Mouse (Mus musculus) cerebellum, postnatal 36 days (tissue): ENCODE data around the gene Serpina9.

Experiments used
- DNase-seq, 2 experiments: peaks; one replicate each; pipeline ENCODE4 v3.0.0; 2021 to 2022; ENCODE audit warnings: mixed read lengths in 2 of 2

Serpina9 gene

DNA sequence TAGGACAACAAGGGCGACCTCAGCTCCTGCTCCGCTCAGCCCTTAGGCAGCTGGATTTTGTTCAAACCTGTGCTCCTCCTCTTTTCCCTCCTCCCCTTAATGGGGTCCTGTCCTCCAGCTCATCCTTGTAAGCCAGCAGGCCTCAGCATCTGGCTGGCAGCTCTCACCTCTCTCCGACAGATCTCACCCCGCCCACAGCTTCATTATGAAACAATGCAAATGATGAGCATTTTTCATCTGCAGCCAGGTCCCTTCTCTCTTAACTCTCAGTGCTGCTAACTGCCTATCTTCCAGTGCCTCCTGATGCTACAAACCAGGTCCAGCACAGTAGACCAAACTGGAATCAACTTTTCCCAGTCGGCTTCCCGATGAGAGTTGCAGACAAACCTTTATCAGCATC is at the start of gene Serpina9:
Gene Serpina9, minus strand, starts transcription at position 136 of the 400 bp plus-strand sequence.
- DNase-seq = no peak

DNA sequence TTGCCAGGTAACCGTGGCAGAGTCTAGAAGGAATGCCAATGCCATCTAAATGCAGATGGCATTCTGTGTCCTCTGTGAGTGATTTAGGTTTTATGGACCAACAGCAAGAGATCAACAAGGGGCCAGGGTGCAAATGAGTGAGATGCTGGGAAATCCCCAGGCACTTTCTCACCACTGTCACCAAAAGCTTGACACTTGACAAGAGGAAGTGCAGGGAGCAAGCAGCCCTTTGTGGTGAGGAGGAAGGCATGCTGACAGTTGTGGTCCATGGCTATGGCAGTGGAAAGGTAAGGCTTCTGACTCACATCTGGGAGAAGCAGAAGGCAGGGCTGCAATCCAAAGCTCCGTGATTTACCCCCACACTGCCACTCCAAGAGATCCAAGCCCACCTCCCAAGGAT is 48.3 kb upstream of the Serpina9 start:
- no peak for DNase-seq

- DNase-seq = no peak
Observed at GRCm38 (mm10) chr12:104060126-104060525, 46.6 kb upstream of the Serpina9 start.

DNA sequence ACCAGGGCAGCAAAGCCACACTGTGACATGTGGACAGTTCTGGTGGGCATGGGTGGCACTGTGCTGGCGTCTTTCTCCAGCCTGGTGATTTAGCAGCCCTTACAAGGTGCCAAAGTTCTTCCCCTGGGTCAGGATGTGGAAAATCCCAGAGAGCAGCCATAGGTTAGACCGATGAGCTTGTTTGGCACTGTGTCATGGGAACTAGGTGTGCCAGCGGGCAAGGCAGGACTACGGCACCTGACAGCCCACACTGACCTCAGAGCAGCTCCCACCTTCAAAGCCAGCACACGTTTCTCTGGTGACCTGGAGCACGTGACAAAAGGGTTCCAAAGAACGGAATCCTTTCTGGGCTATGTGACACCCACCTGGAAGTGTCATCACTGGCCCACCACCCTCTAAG is 44.0 kb upstream of the Serpina9 start:
- DNase-seq = peak in 1 of 2 experiments; percentile 3

GRCm38 (mm10) chr12:104057050-104057449 is 43.5 kb upstream of the Serpina9 start:
- peak; percentile 43 to 47 for DNase-seq

GRCm38 (mm10) chr12:104055755-104056154 is 42.2 kb upstream of the Serpina9 start:
- DNase-seq = no peak

DNA sequence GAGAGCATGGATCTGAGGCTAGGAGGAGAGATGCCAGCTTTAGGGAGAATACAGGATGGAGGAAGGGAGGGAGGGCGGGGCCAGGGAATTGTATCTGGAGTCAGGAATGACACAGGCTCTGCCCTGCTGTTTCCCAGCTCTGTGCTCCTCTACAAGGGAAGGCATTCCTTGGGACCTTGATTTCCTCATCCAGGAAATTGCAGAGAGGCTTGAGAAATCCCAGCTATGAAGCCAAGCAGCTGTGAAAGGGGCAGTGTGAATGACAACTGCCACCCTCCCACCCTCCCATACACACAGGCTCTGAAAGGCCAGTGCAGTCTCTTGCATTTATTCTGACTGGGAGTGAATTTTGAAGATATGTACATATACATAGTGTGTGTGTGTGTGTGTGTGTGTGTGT is 40.4 kb upstream of the Serpina9 start:
- no peak for DNase-seq

DNA sequence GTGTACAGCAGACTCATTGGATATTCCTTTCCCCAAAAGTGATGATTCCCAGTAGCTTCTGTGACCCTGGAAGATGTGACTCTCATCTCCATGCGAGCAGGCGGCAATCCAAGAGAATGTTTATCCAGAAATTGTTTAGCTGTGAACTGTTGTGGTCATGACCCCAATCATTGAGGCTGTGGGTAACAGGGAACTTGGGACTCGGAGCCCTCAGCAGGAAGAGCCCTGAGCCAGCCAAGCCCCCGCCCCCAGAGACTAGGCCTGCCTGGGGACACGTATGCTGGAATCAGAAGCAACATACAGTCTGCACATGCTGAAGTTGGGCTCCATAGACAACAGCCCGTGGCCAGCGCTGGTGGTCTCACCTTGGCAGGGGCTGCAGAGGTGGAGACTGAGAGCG is 32.2 kb upstream of the Serpina9 start:
- no peak for DNase-seq

DNA sequence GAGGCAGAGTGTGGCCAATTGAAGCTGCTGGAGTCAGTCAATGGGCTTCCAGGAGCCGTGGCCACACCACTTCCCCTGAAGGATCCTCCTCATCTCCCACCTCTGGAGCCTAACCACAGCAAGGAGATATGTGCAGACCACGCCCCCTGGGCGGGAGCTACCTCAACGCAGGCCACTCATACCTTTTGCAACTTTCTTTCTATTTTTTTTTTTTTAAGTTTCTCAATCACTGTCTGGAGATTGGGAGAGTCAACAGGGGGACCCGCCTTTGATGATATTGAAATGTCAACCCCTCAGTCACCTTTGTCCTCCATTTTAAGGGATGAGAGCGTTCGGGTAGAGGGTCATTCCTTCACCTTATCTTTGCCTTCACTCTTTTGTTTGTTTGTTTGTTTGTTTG is 30.8 kb upstream of the Serpina9 start, which contains the start of gene Serpina12:
Gene Serpina12, minus strand, starts transcription at position 101 of the 400 bp plus-strand sequence.
- DNase-seq = no peak

GRCm38 (mm10) chr12:104042753-104043152 is 29.2 kb upstream of the Serpina9 start:
- no peak for DNase-seq

- no peak for DNase-seq
Observed at GRCm38 (mm10) chr12:104041401-104041800, 27.8 kb upstream of the Serpina9 start.

GRCm38 (mm10) chr12:104038181-104038580 is 24.6 kb upstream of the Serpina9 start:
- no peak for DNase-seq

DNA sequence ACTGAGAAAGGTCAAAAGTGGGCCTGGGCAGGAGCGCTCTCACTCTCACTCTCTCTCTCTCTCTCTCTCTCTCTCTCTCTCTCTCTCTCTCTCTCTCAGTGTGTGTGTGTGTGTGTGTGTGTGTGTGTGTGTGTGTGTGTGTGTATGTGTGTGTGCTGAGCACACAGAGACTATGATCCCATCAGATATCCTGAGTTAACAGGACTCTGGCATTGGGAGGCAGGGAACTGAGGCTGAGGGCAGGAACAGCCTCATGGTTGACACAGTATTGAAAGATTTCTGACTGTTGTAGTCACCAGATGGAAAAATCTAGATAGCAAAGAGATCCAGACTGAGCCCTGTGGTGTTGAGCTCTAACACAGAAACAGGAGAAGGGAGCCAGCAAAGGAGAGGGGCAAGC is 20.2 kb upstream of the Serpina9 start:
- no peak for DNase-seq

DNA sequence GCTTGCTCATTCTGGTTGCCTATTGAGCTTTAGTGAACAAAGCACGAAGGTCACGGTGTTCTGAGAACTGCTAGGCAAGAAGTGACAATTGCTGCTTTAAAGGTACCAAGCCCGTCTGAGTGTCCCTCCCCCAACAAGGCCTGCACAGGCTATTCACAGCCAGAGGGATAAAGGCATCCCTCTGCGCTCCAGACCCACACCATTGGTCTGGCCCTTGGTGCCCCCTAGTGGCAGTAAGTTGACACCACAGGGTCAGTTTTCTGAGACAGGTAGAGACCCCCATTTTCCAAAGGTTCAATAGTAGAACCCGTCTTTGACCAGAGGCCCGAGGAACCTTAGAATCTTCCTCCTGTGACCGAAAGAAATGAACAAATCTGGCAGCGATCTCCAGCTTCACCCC is 16.4 kb upstream of the Serpina9 start:
- DNase-seq = no peak

- DNase-seq = no peak
Observed at GRCm38 (mm10) chr12:104015280-104015679, 1.7 kb upstream of the Serpina9 start.

DNA sequence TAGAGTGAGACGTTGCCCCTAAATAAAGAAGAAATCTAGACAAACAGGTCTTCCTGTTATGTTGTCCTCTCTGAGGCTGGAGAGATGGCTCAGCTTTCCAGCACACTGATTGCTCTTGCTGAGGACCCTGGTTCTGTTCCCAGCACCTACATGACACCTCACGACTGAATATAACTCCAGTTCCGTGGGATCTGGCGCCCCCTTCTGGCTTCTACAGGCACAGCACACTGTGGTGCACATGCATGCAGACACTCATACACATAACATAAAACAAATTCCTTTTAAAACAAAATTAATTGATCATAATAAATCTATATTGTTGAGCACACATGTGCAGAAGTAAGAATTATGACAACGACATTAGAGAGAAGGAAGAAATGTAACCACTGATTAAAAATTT is 8.9 kb downstream of the Serpina9 start:
- DNase-seq = no peak

DNA sequence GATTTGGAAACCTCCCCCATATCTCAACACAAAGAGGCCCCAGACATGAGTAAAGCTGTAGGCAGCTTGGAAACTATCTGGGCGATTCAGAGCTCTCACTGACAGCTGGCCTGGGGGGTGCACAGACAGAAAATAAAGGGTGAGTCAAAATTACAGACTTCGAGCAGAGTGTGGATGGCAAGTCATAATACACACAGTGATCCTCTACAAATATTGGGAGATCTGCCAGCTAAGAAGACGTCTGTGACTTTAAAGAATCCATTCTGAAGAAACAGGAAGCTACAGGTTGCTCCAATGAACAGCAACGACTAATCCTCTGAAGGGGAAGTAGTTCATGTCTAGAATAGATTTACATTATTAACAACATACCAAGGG is 10.3 kb downstream of the Serpina9 start:
- no peak for DNase-seq

GRCm38 (mm10) chr12:104002569-104003237 is 10.9 kb downstream of the Serpina9 start:
- DNase-seq = no peak

- no peak for DNase-seq
Observed at GRCm38 (mm10) chr12:104000594-104000993, 13.0 kb downstream of the Serpina9 start.

GRCm38 (mm10) chr12:103999611-104000010 is 13.9 kb downstream of the Serpina9 start:
- DNase-seq = no peak

GRCm38 (mm10) chr12:103996513-103996912 is 17.0 kb downstream of the Serpina9 start:
- no peak for DNase-seq

GRCm38 (mm10) chr12:103995292-103996072 is 18.1 kb downstream of the Serpina9 start:
- DNase-seq = peak; percentile 74 to 81

- no peak for DNase-seq
Observed at GRCm38 (mm10) chr12:103992945-103993344, 20.6 kb downstream of the Serpina9 start.

DNA sequence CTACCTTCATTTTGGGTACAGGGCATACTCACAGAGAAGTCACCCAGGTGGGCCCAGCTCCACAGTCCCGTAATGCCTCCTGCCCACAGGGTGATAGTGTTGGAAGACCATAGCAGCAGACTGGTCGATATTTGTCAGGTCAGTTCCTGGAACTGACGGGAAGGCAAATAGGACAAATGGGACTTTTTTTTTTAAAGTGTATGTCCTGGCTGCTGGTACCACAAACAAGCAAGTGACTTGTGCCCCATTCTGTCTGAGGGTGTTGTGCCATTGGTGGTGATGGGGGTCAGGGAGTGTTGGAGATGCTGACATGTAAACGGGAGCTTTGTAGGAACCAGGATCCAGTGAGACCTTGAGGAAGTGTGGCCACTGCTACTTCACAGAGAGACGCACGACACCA is 23.7 kb downstream of the Serpina9 start, which contains the start of gene Serpina11:
Gene Serpina11, minus strand, starts transcription at position 101 of the 400 bp plus-strand sequence.
- no peak for DNase-seq

DNA sequence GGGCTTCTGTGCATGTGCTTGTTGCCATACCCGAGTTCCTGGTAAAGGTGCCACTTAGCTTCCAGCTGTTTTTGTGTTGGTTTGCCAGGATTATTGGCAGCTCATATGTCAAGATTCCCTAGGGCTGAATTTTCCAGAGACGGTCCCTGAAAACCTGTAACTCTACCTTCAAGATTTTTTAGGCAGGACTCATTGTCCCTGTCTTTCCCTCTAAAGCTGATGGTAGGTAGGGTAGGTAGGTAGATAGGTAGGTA is 24.1 kb downstream of the Serpina9 start:
- no peak for DNase-seq
